Mouse (Mus musculus): ENCODE results near the gene Tmem132c. TPM values are rescaled to one million over a fixed set of nuclear protein-coding genes. Genes with fewer than 3 reads are reported as not detected.

Gene Tmem132c
- polyA plus RNA-seq, 1 experiment: 13.8 TPM

DNA sequence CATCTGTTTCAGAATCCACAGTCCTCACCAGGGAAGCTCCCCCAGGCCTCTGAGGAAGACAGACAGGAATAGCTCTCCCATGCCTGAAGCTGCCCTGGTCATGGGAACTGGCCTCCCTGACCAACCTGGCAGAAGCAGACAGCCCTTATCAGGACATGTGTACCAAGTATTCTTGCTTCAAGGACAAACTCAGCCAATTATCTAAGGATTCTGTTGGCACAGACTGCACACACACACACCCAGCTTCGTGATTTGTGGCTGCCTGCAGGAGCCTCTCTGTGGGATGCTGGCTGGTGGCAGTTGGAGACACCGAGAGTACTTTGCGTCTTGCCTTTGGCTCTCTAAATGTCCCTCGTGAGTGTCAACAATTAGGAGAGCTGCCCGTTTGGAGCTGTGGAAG, 226.5 kb downstream of the Tmem132c start:
- WGBS: 37% methylated on average over 5 of the region's 5 CpGs
- no peak for DNase-seq
- no peak for TF ChIP-seq POLR2A (IDR thresholded peaks at IDR 0.05; ENCODE audit: borderline replicate concordance, extremely low read depth, low read depth, low read length)
- Histone ChIP-seq H3K4me1 (ENCODE audit: control insufficient read depth, insufficient read depth, low read length) (no peaks in the 10 kb centered on the region), H3K4me3 (replicated peaks; ENCODE audit: extremely low read depth, low read depth, low read length) (no peak overlapping the region)

DNA sequence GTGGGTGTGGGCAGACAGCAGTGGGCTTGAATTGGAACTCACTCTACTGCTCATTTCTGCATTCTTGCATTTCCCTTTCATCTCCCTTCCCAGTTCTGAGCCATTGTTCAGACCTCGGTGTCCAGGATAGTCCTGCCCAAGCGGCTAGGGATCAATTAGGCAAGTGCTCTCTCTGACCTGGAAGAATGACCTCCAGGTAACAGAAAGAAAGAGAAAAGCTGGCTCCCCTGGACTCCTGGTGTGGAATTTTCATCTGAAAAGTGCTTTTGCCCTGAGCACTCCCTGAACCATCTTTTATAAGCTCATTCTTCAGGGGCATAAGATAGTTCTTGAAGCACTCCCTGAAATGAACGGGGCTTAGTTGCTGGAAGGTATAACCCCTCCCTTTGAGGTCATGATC, 228.7 kb downstream of the Tmem132c start:
- Histone ChIP-seq H3K4me1 (ENCODE audit: control insufficient read depth, insufficient read depth, low read length) (no peaks in the 10 kb centered on the region), H3K4me3 (replicated peaks; ENCODE audit: extremely low read depth, low read depth, low read length) (no peak overlapping the region)
- TF ChIP-seq POLR2A (IDR thresholded peaks at IDR 0.05; ENCODE audit: borderline replicate concordance, extremely low read depth, low read depth, low read length) (no peak), CTCF (IDR thresholded peaks at IDR 0.05; ENCODE audit: insufficient read depth, low read length) (no peak)
- WGBS: 54% methylated on average over 3 of the region's 3 CpGs
- DNase-seq: no peak

DNA sequence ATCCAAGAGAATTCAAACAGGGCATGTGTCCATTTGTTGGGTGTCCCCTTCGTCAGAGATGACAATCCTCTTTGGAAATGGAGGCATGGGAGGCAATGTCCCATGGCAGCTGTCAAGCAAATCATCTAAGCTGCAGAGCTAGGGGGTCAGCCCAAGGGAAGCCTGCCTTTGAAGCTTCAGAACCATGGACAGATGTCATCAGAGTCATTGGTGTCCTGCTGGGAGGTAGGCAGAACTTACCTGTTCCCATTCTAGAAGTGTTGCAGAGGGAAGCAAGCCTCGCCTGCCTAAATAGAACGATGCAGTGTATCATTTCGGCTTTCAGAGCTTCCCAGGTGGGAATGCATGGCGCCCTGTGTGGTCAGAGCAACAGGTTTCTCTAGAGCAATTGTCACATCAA, 230.3 kb downstream of the Tmem132c start:
- DNase-seq: no peak
- WGBS: 56% methylated on average over 5 of the region's 5 CpGs
- TF ChIP-seq CTCF (IDR thresholded peaks at IDR 0.05; ENCODE audit: insufficient read depth, low read length): no peak
- TF ChIP-seq POLR2A (IDR thresholded peaks at IDR 0.05; ENCODE audit: borderline replicate concordance, extremely low read depth, low read depth, low read length): no peak
- H3K4me1 ChIP-seq (ENCODE audit: control insufficient read depth, insufficient read depth, low read length): no peaks in the 10 kb centered on the region
- H3K4me3 ChIP-seq (replicated peaks; ENCODE audit: extremely low read depth, low read depth, low read length): no peak overlapping the region

DNA sequence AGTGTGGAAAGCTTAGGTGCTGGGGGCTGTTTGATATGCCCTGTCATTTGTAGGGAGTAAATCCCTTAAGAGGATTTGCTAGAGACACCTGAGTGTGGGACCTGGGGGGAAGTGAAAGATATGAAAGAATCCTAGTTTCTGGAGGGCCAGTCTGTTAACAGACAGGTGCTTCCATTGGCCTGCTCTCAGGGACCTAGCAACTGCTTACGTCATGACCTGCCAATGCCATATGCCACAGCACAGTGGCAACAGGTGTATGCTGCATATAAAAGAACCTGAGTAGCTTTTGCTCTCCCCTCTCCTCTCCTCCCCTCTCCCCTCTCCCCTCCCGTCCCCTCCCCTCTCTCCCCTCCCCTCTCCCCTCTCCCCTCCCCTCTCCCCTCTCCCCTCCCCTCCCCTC, 232.1 kb downstream of the Tmem132c start:
- H3K4me3 ChIP-seq (replicated peaks; ENCODE audit: extremely low read depth, low read depth, low read length): no peak overlapping the region
- TF ChIP-seq CTCF (IDR thresholded peaks at IDR 0.05; ENCODE audit: insufficient read depth, low read length): no peak
- DNase-seq: no peak
- H3K4me1 ChIP-seq (ENCODE audit: control insufficient read depth, insufficient read depth, low read length): no peaks in the 10 kb centered on the region
- 28% methylated on average over 2 of the region's 2 CpGs for WGBS

DNA sequence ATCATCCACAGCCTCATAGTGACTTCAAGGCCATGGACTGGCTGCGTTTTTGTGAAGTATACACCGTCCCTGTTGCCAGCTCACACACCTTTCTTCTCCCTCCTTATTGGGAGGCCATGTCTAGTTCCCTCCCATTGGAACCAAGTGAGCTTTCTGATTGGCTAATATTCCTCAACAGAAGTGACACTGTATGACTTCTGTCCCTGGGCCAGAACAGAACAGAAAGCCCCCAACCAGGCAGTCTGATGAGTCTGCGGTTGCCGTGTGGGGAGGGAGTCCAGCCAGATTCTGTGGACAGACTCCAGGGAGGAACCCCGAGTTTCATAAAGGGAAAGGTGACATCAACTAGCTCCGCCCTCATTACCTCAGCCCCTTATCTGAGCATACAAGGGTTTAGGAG, 233.2 kb downstream of the Tmem132c start:
- Histone ChIP-seq H3K4me3 (replicated peaks; ENCODE audit: extremely low read depth, low read depth, low read length) (no peak overlapping the region), H3K4me1 (ENCODE audit: control insufficient read depth, insufficient read depth, low read length) (no peaks in the 10 kb centered on the region)
- 71% methylated on average over 6 of the region's 6 CpGs for WGBS
- TF ChIP-seq POLR2A (IDR thresholded peaks at IDR 0.05; ENCODE audit: borderline replicate concordance, extremely low read depth, low read depth, low read length): no peak
- TF ChIP-seq CTCF (IDR thresholded peaks at IDR 0.05; ENCODE audit: insufficient read depth, low read length): no peak
- DNase-seq: no peak

DNA sequence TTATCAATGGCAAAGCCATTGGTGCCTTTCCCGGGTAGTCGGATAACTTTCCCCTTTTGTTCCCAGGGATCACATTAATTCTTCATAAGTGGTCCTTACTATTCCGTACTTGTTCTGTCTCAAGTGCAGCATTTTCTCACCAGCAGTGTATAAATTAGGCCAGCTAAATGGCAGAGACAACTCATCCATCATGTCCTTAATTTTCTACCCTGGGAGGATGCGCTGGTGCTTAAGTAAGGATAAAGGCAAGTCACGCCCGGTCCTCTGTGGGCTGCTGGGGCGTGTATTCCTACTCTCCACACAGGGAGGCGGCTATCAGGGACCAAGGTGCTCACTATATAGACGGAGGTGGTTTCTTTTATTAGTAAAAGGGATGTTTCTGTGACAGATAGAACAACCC, 236.2 kb downstream of the Tmem132c start:
- no peak for DNase-seq
- Histone ChIP-seq H3K4me1 (ENCODE audit: control insufficient read depth, insufficient read depth, low read length) (no peaks in the 10 kb centered on the region), H3K4me3 (replicated peaks; ENCODE audit: extremely low read depth, low read depth, low read length) (no peak overlapping the region)
- TF ChIP-seq CTCF (IDR thresholded peaks at IDR 0.05; ENCODE audit: insufficient read depth, low read length) (no peak), POLR2A (IDR thresholded peaks at IDR 0.05; ENCODE audit: borderline replicate concordance, extremely low read depth, low read depth, low read length) (no peak)
- WGBS: 50% methylated on average over 9 of the region's 9 CpGs

DNA sequence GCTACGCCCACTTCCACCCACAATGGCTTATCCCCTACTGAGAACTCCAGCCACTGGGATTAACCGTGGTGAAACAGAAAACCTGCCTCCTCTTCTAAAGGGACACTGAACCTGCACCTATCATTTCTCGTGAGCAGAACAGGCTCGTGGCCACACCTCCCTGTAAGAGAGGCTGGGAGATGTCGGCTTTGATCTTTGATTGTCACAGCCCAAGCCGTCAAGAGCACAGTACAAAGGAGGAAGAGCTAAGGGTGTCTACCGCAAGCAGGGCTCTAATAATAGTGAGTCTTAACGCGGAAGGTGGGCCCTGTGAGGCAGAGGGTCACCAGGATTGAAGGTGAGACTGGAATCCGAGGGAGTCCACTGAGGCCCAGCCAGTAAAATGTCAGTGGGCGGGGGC, 236.7 kb downstream of the Tmem132c start:
- no peak for DNase-seq
- Histone ChIP-seq H3K4me3 (replicated peaks; ENCODE audit: extremely low read depth, low read depth, low read length) (no peak overlapping the region), H3K4me1 (ENCODE audit: control insufficient read depth, insufficient read depth, low read length) (no peaks in the 10 kb centered on the region)
- 32% methylated on average over 11 of the region's 11 CpGs for WGBS
- TF ChIP-seq CTCF (IDR thresholded peaks at IDR 0.05; ENCODE audit: insufficient read depth, low read length) (no peak), POLR2A (IDR thresholded peaks at IDR 0.05; ENCODE audit: borderline replicate concordance, extremely low read depth, low read depth, low read length) (no peak)

DNA sequence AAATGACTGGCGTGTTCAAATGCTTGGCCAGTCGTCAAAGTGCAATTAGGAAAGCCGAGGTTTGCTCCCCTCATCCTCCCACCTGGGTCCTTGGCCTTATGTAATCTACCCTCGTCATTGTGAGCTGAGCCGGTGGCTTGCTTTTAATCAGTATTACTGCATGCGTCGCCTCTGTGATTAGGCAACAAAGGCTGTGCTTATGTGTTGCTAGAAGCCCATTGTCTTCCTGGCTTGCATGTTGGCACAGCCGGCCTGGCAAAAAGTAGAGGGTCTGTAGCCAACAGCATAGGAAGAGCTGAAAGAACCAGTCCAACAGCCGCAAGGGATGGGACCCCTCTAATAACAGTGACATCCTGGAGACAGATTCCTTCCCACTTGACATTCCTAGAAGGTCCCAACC, 239.3 kb downstream of the Tmem132c start:
- no peaks in the 10 kb centered on the region; the same call in 1 of the 2 replicates for H3K4me1 ChIP-seq (ENCODE audit: control insufficient read depth, insufficient read depth, low read length)
- H3K4me3 ChIP-seq (replicated peaks; ENCODE audit: extremely low read depth, low read depth, low read length): no peak overlapping the region
- no peak for DNase-seq
- WGBS: 60% methylated on average over 9 of the region's 9 CpGs
- no peak for TF ChIP-seq CTCF (IDR thresholded peaks at IDR 0.05; ENCODE audit: insufficient read depth, low read length)
- no peak for TF ChIP-seq POLR2A (IDR thresholded peaks at IDR 0.05; ENCODE audit: borderline replicate concordance, extremely low read depth, low read depth, low read length)

DNA sequence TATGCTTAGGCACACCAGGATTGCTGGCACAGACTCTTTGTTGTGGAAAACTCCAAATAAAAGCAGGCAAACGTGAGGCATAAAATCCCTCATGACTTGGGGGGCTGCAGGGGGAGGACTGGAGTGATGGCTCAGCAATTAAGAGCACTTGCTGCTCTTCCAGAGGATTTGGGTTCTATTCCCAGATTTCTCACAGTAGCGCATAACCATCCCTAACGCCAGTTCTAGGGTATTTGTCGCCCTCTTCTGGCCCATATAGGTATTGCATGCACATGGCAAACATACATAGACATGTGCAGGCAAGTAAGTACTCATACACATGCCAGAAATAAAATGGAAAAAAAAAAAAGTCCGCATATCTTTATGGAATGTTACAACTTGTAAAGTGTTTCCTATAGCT, 239.8 kb downstream of the Tmem132c start:
- peak; percentile 54 for DNase-seq
- H3K4me1 ChIP-seq (ENCODE audit: control insufficient read depth, insufficient read depth, low read length): no peaks in the 10 kb centered on the region; the same call in 1 of the 2 replicates
- H3K4me3 ChIP-seq (replicated peaks; ENCODE audit: extremely low read depth, low read depth, low read length): no peak overlapping the region
- 38% methylated on average over 5 of the region's 5 CpGs for WGBS
- TF ChIP-seq CTCF (IDR thresholded peaks at IDR 0.05; ENCODE audit: insufficient read depth, low read length) (0 out of 2 replicates have a peak, but pooled peaks have one; percentile 9), POLR2A (IDR thresholded peaks at IDR 0.05; ENCODE audit: borderline replicate concordance, extremely low read depth, low read depth, low read length) (no peak)

DNA sequence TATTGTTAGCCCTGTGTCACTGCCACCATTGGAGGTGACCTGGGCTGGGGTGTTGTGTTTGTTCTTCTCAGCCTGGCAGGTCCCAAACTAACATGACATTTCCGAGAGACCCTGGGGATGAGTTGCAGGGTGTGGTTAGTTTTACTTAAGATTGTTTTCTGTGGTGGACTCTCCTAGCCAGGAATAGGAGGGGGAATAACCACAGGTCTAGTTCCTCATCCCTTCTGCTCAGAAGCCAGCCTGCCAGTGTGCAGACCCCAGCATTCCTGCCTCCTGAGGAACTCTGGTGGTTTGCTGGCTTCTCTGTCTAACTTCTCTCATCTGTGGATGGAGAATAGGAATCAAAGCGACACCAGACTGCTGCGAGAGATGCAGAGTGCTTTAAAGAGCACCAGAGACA, 240.7 kb downstream of the Tmem132c start:
- Histone ChIP-seq H3K4me3 (replicated peaks; ENCODE audit: extremely low read depth, low read depth, low read length) (no peak overlapping the region), H3K4me1 (ENCODE audit: control insufficient read depth, insufficient read depth, low read length) (no peaks in the 10 kb centered on the region; the same call in 1 of the 2 replicates)
- no peak for TF ChIP-seq CTCF (IDR thresholded peaks at IDR 0.05; ENCODE audit: insufficient read depth, low read length)
- TF ChIP-seq POLR2A (IDR thresholded peaks at IDR 0.05; ENCODE audit: borderline replicate concordance, extremely low read depth, low read depth, low read length): no peak
- 81% methylated on average over 3 of the region's 3 CpGs for WGBS
- DNase-seq: no peak
